Mouse (Mus musculus) kidney, embryonic 14.5 days (tissue): ENCODE results near the gene Foxi3. TPM values are rescaled to one million over a fixed set of nuclear protein-coding genes. Genes with fewer than 3 reads are reported as not detected.

ENCODE experiments used
- ATAC-seq: fragments of 200-750 bp; cut with Nextera tagmentation; 2 replicates; pipeline ENCODE4 v1.8.0; 2017; ENCODE audit warnings: moderate number of reproducible peaks, mild to moderate bottlenecking, moderate TSS enrichment, moderate library complexity; ENCODE audit not compliant: low FRiP score, low TSS enrichment
- H3K27ac ChIP-seq: fragments of 300-500 bp; sonication (generic); 2 replicates; pipeline ENCODE4 v1.5.1; 2014; ENCODE audit warnings: low read depth, mild to moderate bottlenecking, low read length, moderate library complexity, mixed read lengths
- H3K27me3 ChIP-seq: fragments of 300-500 bp; sonication (generic); 2 replicates; pipeline ENCODE4 v1.6.1; 2014; ENCODE audit warnings: mild to moderate bottlenecking, low read length; ENCODE audit not compliant: control insufficient read depth, insufficient read depth
- H3K36me3 ChIP-seq: fragments of 300-500 bp; sonication (generic); 2 replicates; pipeline ENCODE4 v1.6.1; 2014; ENCODE audit warnings: low read length, mixed read lengths; ENCODE audit not compliant: control insufficient read depth, insufficient read depth
- H3K4me1 ChIP-seq: fragments of 300-500 bp; sonication (generic); 2 replicates; pipeline ENCODE4 v1.6.1; 2014; ENCODE audit warnings: low read length, mixed read lengths; ENCODE audit not compliant: control insufficient read depth, insufficient read depth
- H3K4me2 ChIP-seq: fragments of 300-500 bp; sonication (generic); replicated peaks from 2 replicates; pipeline ENCODE4 v1.6.1; 2014; ENCODE audit warnings: low read depth, mild to moderate bottlenecking, low read length
- H3K4me3 ChIP-seq: fragments of 300-500 bp; sonication (generic); 2 replicates; pipeline ENCODE4 v1.5.1; 2014; ENCODE audit warnings: mild to moderate bottlenecking, low read length
- H3K9ac ChIP-seq: fragments of 300-500 bp; sonication (generic); 2 replicates; pipeline ENCODE4 v1.6.1; 2014; ENCODE audit warnings: low read depth, mild to moderate bottlenecking, low read length, moderate library complexity
- H3K9me3 ChIP-seq: fragments of 300-500 bp; sonication (generic); 2 replicates; pipeline ENCODE4 v1.6.1; 2016; ENCODE audit warnings: low read length; ENCODE audit not compliant: control insufficient read depth
- WGBS: fragments of 180-500 bp; shearing (Covaris S2); extraction: QIAGEN DNeasy Blood & Tissue Kit; methylation state at CpG from one replicate; pipeline ENCODE4 v1.1.7; 2014; 5-methylcytosine and 5-hydroxymethylcytosine counted together
- polyA plus RNA-seq: library from polyadenylated mRNA; unstranded; fragments of >200 nt; fragmentation: Nextera tagmentation; extraction: Ambion mirVana; gene quantifications from 2 replicates; pipeline ENCODE4 v1.2.1, GENCODE M21; 2014

Gene Foxi3
- not detected in 2 replicates for polyA plus RNA-seq

- Histone ChIP-seq H3K36me3 (no peaks in the 10 kb centered on the region), H3K4me2 (peak within 1 kb of the TSS; percentile 90), H3K27me3 (peaks cover 58% of the 10 kb centered on the region), H3K4me1 (peaks cover 7% of the 10 kb centered on the region; the same call in 1 of the 2 replicates), H3K4me3 (peak within 1 kb of the TSS; percentile 49), H3K9me3 (no peaks in the 10 kb centered on the region), H3K27ac (no peak within 1 kb of the TSS), H3K9ac (peak within 1 kb of the TSS; percentile 44; the same call in 1 of the 2 replicates)
- WGBS = under 1% methylated on average over 58 of the region's 67 CpGs
- ATAC-seq = peak; percentile 78
These were observed at the start of gene Foxi3 for GRCm38 (mm10) chr6:70956285-70956912. Gene Foxi3 (plus strand): TSS chr6:70956531.

- WGBS = 92% methylated on average over 7 of the region's 7 CpGs
- H3K9ac ChIP-seq = no peak overlapping the region
- no peak overlapping the region for H3K4me3 ChIP-seq
- H3K27ac ChIP-seq = no peak overlapping the region
- H3K4me1 ChIP-seq = no peaks in the 10 kb centered on the region
- peaks cover 5% of the 10 kb centered on the region; the same call in 1 of the 2 replicates for H3K36me3 ChIP-seq
- H3K4me2 ChIP-seq = no peak overlapping the region
- 0 out of 2 replicates have a peak, but pooled peaks cover 9% of the 10 kb centered on the region for H3K27me3 ChIP-seq
- ATAC-seq = no peak
- H3K9me3 ChIP-seq = no peaks in the 10 kb centered on the region
These were observed 46.8 kb upstream of the Foxi3 start for GRCm38 (mm10) chr6:70909572-70909971.

GRCm38 (mm10) chr6:70910285-70910684 is 46.0 kb upstream of the Foxi3 start:
- H3K4me2 ChIP-seq = no peak overlapping the region
- H3K9ac ChIP-seq = no peak overlapping the region
- H3K4me3 ChIP-seq = no peak overlapping the region
- no peak for ATAC-seq
- no peaks in the 10 kb centered on the region for H3K9me3 ChIP-seq
- H3K36me3 ChIP-seq = peaks cover 4% of the 10 kb centered on the region; the same call in 1 of the 2 replicates
- no peak overlapping the region for H3K27ac ChIP-seq
- 77% methylated on average over 4 of the region's 4 CpGs for WGBS
- H3K27me3 ChIP-seq = 0 out of 2 replicates have a peak, but pooled peaks cover 9% of the 10 kb centered on the region
- H3K4me1 ChIP-seq = no peaks in the 10 kb centered on the region

GRCm38 (mm10) chr6:70911668-70912395 is 44.5 kb upstream of the Foxi3 start:
- Histone ChIP-seq H3K9me3 (no peaks in the 10 kb centered on the region), H3K27ac (no peak overlapping the region), H3K9ac (no peak overlapping the region), H3K4me2 (peak overlapping the region; percentile 36), H3K4me3 (peak overlapping the region; percentile 6; the same call in 1 of the 2 replicates), H3K4me1 (no peaks in the 10 kb centered on the region), H3K36me3 (no peaks in the 10 kb centered on the region), H3K27me3 (0 out of 2 replicates have a peak, but pooled peaks cover 9% of the 10 kb centered on the region)
- 0 out of 2 replicates have a peak, but pooled peaks have one; percentile 15 for ATAC-seq
- 10% methylated on average over 20 of the region's 20 CpGs for WGBS

GRCm38 (mm10) chr6:70912396-70912765 is 44.0 kb upstream of the Foxi3 start:
- WGBS = 73% methylated on average over 7 of the region's 7 CpGs
- no peaks in the 10 kb centered on the region for H3K9me3 ChIP-seq
- H3K36me3 ChIP-seq = no peaks in the 10 kb centered on the region
- H3K27me3 ChIP-seq = 0 out of 2 replicates have a peak, but pooled peaks cover 9% of the 10 kb centered on the region
- 0 out of 2 replicates have a peak overlapping the region, but pooled peaks have one; percentile 36 for H3K4me2 ChIP-seq
- H3K27ac ChIP-seq = no peak overlapping the region
- no peaks in the 10 kb centered on the region for H3K4me1 ChIP-seq
- no peak overlapping the region for H3K9ac ChIP-seq
- no peak overlapping the region for H3K4me3 ChIP-seq
- no peak for ATAC-seq

- H3K9ac ChIP-seq = no peak within 1 kb of the TSS
- no peaks in the 10 kb centered on the region for H3K9me3 ChIP-seq
- no peak within 1 kb of the TSS for H3K4me2 ChIP-seq
- no peak within 1 kb of the TSS for H3K4me3 ChIP-seq
- 0 out of 2 replicates have a peak, but pooled peaks cover 6% of the 10 kb centered on the region for H3K4me1 ChIP-seq
- WGBS = 90% methylated on average over 3 of the region's 3 CpGs
- no peak within 1 kb of the TSS for H3K27ac ChIP-seq
- no peaks in the 10 kb centered on the region for H3K27me3 ChIP-seq
- ATAC-seq = no peak
- no peaks in the 10 kb centered on the region for H3K36me3 ChIP-seq
These were observed 37.5 kb upstream of the Foxi3 start, which contains the start of gene Tex37 for GRCm38 (mm10) chr6:70918827-70919226. Gene Tex37 (minus strand): TSS chr6:70918927.

- Histone ChIP-seq H3K4me3 (peak overlapping the region; percentile 19), H3K4me1 (0 out of 2 replicates have a peak, but pooled peaks cover 6% of the 10 kb centered on the region), H3K9me3 (no peaks in the 10 kb centered on the region), H3K27me3 (no peaks in the 10 kb centered on the region), H3K4me2 (peak overlapping the region; percentile 51), H3K9ac (peak overlapping the region; percentile 44; the same call in 1 of the 2 replicates), H3K27ac (no peak overlapping the region), H3K36me3 (no peaks in the 10 kb centered on the region)
- peak; percentile 52; the same call in 1 of the 2 replicates for ATAC-seq
- 3% methylated on average over 22 of the region's 22 CpGs for WGBS
These were observed 34.9 kb upstream of the Foxi3 start for GRCm38 (mm10) chr6:70921274-70922074.

GRCm38 (mm10) chr6:70931801-70932200 is 24.5 kb upstream of the Foxi3 start:
- no peaks in the 10 kb centered on the region for H3K9me3 ChIP-seq
- H3K4me1 ChIP-seq = no peaks in the 10 kb centered on the region
- no peak overlapping the region for H3K4me2 ChIP-seq
- H3K27me3 ChIP-seq = no peaks in the 10 kb centered on the region
- H3K27ac ChIP-seq = no peak overlapping the region
- ATAC-seq = no peak
- no peak overlapping the region for H3K4me3 ChIP-seq
- 82% methylated on average over 2 of the region's 2 CpGs for WGBS
- no peaks in the 10 kb centered on the region for H3K36me3 ChIP-seq
- H3K9ac ChIP-seq = no peak overlapping the region
